Mouse (Mus musculus) left cerebral cortex, adult 6 months (tissue): Measurements from ENCODE around the gene Olfr1308. TPM values are rescaled to one million over a fixed set of nuclear protein-coding genes. Genes with fewer than 3 reads are reported as not detected.

Experiments
- long read RNA-seq, 2 experiments: library from polyadenylated mRNA; unstranded; transcript quantifications; one replicate each; pipeline ENCODE4 v2.0.0; 2019 to 2020
- polyA plus RNA-seq: library from polyadenylated mRNA; unstranded; fragments of <200 nt; fragmentation: Nextera tagmentation; gene quantifications from 2 replicates; pipeline ENCODE4 v1.2.3, GENCODE M21; 2021

Olfr1308 gene
- polyA plus RNA-seq, result not detected in 2 replicates
- long read RNA-seq, experiment 1, result 0 reads
- long read RNA-seq, experiment 2, result 0 reads

DNA sequence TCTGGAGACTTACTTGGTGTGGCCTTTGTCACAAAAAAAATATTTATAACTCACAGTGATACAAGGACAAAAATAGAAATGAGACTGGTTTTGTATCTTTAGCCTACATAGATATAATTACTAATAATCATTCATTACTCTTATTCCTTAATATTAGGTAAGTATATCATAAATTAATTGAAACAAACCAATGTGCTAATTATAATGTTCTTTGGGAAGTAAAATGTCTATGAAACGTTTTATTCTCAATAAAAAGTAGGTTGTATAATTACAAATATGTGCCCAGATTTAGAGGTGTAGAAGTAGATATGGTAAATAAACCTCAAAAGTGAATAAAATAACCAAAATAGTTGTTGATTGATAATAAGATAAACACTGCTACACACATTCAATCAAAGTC lies at the start of gene Olfr1308:
Olfr1308 (minus strand) TSS at position 101 of the 400 bp plus-strand sequence.

DNA sequence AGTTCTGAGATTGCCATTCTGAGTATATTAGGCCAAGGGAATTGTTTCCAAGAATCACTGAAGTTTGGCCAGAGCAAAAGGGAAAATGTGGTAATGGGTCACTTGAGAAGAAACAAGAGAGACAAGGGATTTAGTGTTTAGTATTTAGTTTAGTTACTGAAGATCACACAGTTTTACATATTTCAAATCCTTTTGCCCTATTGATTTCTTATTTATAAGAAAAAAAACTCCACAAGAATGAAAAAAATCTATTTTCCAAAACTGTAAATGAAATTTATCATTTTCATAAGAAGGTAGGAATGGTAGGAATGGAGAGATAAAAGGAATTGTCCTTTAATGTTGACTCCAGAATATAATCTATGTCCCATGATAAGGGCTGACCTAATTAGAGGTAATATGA lies 47.9 kb upstream of the Olfr1308 start, which contains the start of gene Olfr1310:
Olfr1310 (minus strand) TSS at position 101 of the 400 bp plus-strand sequence.

DNA sequence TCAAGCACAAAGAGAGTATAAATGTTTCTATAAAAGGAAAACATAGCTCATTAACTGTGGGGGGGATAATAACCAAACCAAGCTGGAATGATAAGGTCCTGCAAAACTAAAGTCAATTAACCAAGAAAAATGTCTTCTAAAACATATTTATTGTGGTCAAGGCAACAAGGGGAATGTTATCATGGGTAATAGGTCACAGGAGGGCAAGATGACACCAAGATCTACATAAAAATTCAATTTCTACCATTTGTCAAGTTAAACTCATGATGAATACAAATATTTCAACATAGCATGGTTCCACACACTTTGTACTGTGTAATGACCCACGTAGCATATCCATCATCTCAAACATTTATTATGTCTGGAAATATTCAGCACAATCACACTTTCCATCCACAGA lies 25.4 kb upstream of the Olfr1308 start, which contains the start of gene Olfr1309:
Olfr1309 (minus strand) TSS at position 101 of the 400 bp plus-strand sequence.

DNA sequence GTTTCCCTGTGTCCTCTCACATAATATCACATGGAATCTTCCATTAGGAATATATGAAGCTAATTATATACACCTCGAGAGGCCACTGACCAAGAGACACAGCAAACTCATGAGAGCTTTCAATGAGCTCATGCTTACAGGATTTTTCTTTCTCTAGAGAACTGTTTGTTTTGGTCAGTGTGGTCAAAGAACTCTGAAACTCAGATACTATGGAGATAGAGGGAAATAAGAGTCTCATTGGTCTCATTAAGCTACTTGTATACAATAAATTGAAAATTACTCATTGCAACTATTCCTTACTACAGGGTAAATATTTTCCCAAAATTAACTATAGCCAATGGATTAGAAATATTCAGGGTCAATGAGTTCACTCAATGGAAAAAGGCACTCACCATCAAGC lies 15.4 kb downstream of the Olfr1308 start, which contains the start of gene Olfr1307:
Olfr1307 (minus strand) TSS at position 101 of the 400 bp plus-strand sequence.

DNA sequence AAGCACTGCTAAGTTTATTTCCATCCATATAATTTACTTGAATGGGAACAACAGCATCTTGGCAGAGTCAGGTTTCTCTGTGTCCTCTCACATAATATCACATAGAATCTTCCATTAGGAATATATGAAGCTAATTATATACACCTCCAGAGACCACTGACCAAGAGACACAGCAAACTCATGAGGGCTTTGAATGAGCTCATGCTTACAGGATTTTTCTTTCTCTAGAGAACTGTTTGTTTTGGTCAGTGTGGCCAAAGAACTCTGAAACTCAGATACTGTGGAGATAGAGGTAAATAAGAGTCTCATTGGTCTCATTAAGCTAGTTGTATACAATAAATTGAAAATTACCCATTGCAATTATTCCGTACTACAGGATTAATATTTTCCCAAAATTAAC lies 48.6 kb downstream of the Olfr1308 start, which contains the start of gene Olfr1306:
Olfr1306 (minus strand) TSS at position 101 of the 400 bp plus-strand sequence.

Other genes with a start within 250 kb of the Olfr1308 start
- not detected in 2 replicates for gene Olfr1301, start 213.9 kb downstream of the Olfr1308 start, polyA plus RNA-seq
- not detected in 2 replicates for gene Olfr1302, start 187.5 kb downstream of the Olfr1308 start, polyA plus RNA-seq
- gene Olfr1303, start 144.6 kb downstream of the Olfr1308 start, polyA plus RNA-seq, result not detected in 2 replicates
- not detected in 2 replicates for gene Olfr1305, start 87.8 kb downstream of the Olfr1308 start, polyA plus RNA-seq
- gene Olfr1306, start 48.7 kb downstream of the Olfr1308 start, polyA plus RNA-seq, result not detected in 2 replicates
- gene Olfr1307, start 15.5 kb downstream of the Olfr1308 start, polyA plus RNA-seq, result not detected in 2 replicates
- not detected in 2 replicates for gene Olfr1309, start 25.3 kb upstream of the Olfr1308 start, polyA plus RNA-seq
- gene Olfr1310, start 47.8 kb upstream of the Olfr1308 start, polyA plus RNA-seq, result not detected in 2 replicates
- gene Olfr1311, start 59.5 kb upstream of the Olfr1308 start, polyA plus RNA-seq, result not detected in 2 replicates
- not detected in 2 replicates for gene Olfr1312, start 85.3 kb upstream of the Olfr1308 start, polyA plus RNA-seq
- not detected in 2 replicates for gene Olfr1313, start 112.9 kb upstream of the Olfr1308 start, polyA plus RNA-seq
- gene Olfr1314, start 131.8 kb upstream of the Olfr1308 start, polyA plus RNA-seq, result not detected in 2 replicates
- gene Olfr1315-ps1, start 150.5 kb upstream of the Olfr1308 start, polyA plus RNA-seq, result not detected in 2 replicates
- gene Olfr1316, start 170.0 kb upstream of the Olfr1308 start, polyA plus RNA-seq, result not detected in 2 replicates
- gene Olfr1317, start 175.4 kb upstream of the Olfr1308 start, polyA plus RNA-seq, result not detected in 2 replicates
- not detected in 2 replicates for gene Olfr1318, start 189.3 kb upstream of the Olfr1308 start, polyA plus RNA-seq